Mouse (Mus musculus): ENCODE measurements around the gene Tmco3. TPM values are rescaled to one million over a fixed set of nuclear protein-coding genes. Genes with fewer than 3 reads are reported as not detected.

Tmco3 gene
- 9.0 and 10.8 TPM in 2 replicates for total RNA-seq (2014; rRNA removed; ENCODE audit: low replicate concordance)
- 16.7 and 18.3 TPM in 2 replicates for polyA plus RNA-seq (2015; fragmentation: Nextera tagmentation; extraction: Ambion mirVana)

- H3K4me1 ChIP-seq (ENCODE audit: control insufficient read depth, insufficient read depth) = peaks cover 9% of the 10 kb centered on the region
- WGBS = under 1% methylated on average over 78 of the region's 79 CpGs
These were observed at the start of gene Tmco3, which contains the start of gene Dcun1d2 for GRCm38 (mm10) chr8:13287692-13288623. Gene Tmco3, plus strand, starts transcription at chr8:13288190. Gene Dcun1d2, minus strand, starts transcription at chr8:13288131.

GRCm38 (mm10) chr8:13240055-13240454 is 47.9 kb upstream of the Tmco3 start:
- ATAC-seq (ENCODE audit: insufficient read depth, low read depth) (no peak), DNase-seq (ENCODE audit: low spot score) (no peak)
- no peaks in the 10 kb centered on the region for H3K9me3 ChIP-seq (replicated peaks; ENCODE audit: control insufficient read depth, low read length)
- H3K4me1 ChIP-seq (ENCODE audit: control insufficient read depth, insufficient read depth) = peaks cover 20% of the 10 kb centered on the region; the same call in 1 of the 2 replicates
- WGBS = 88% methylated on average over 9 of the region's 9 CpGs
- TF ChIP-seq CTCF (IDR thresholded peaks at IDR 0.05; ENCODE audit: low read depth) (no peak), EP300 (IDR thresholded peaks at IDR 0.05; ENCODE audit: low read depth) (no peak)
- H3K27ac ChIP-seq (ENCODE audit: low read depth) = peak overlapping the region; percentile 30; the same call in 1 of the 2 replicates
- H3K27me3 ChIP-seq (ENCODE audit: control insufficient read depth, insufficient read depth, low read length) = no peaks in the 10 kb centered on the region
- H3K9ac ChIP-seq (replicated peaks; ENCODE audit: low read depth, low read length) = no peak overlapping the region
- no peak overlapping the region for H3K4me3 ChIP-seq (ENCODE audit: low read depth, low read length)
- H3K4me2 ChIP-seq (ENCODE audit: low read depth, low read length) = no peak overlapping the region
- peaks cover 56% of the 10 kb centered on the region for H3K36me3 ChIP-seq (replicated peaks; ENCODE audit: control insufficient read depth, insufficient read depth, low read length)

More at GRCm38 (mm10) chr8:13287692-13288623, at the start of gene Tmco3, which contains the start of gene Dcun1d2:
- Histone ChIP-seq H3K9ac (replicated peaks; ENCODE audit: low read depth, low read length) (peak within 1 kb of the TSS; percentile 66), H3K27ac (ENCODE audit: low read depth) (peak within 1 kb of the TSS; percentile 94), H3K36me3 (replicated peaks; ENCODE audit: control insufficient read depth, insufficient read depth, low read length) (no peaks in the 10 kb centered on the region), H3K4me3 (ENCODE audit: low read depth, low read length) (peak within 1 kb of the TSS; percentile 68), H3K9me3 (replicated peaks; ENCODE audit: control insufficient read depth, low read length) (no peaks in the 10 kb centered on the region), H3K27me3 (ENCODE audit: control insufficient read depth, insufficient read depth, low read length) (no peaks in the 10 kb centered on the region), H3K4me2 (ENCODE audit: low read depth, low read length) (peak within 1 kb of the TSS; percentile 83)
- no peak for TF ChIP-seq EP300 (IDR thresholded peaks at IDR 0.05; ENCODE audit: low read depth)
- no peak for TF ChIP-seq CTCF (IDR thresholded peaks at IDR 0.05; ENCODE audit: low read depth)
- peak; percentile 95 for DNase-seq (ENCODE audit: low spot score)
- peak; percentile 89 for ATAC-seq (ENCODE audit: insufficient read depth, low read depth)

GRCm38 (mm10) chr8:13240691-13241090 is 47.3 kb upstream of the Tmco3 start:
- DNase-seq (ENCODE audit: low spot score) (peak; percentile 28), ATAC-seq (ENCODE audit: insufficient read depth, low read depth) (peak; percentile 70)
- Histone ChIP-seq H3K9ac (replicated peaks; ENCODE audit: low read depth, low read length) (no peak overlapping the region), H3K4me1 (ENCODE audit: control insufficient read depth, insufficient read depth) (peaks cover 20% of the 10 kb centered on the region; the same call in 1 of the 2 replicates), H3K27ac (ENCODE audit: low read depth) (peak overlapping the region; percentile 78), H3K4me2 (ENCODE audit: low read depth, low read length) (no peak overlapping the region), H3K9me3 (replicated peaks; ENCODE audit: control insufficient read depth, low read length) (no peaks in the 10 kb centered on the region), H3K36me3 (replicated peaks; ENCODE audit: control insufficient read depth, insufficient read depth, low read length) (peaks cover 57% of the 10 kb centered on the region), H3K27me3 (ENCODE audit: control insufficient read depth, insufficient read depth, low read length) (no peaks in the 10 kb centered on the region), H3K4me3 (ENCODE audit: low read depth, low read length) (no peak overlapping the region)
- TF ChIP-seq CTCF (IDR thresholded peaks at IDR 0.05; ENCODE audit: low read depth) = no peak
- TF ChIP-seq EP300 (IDR thresholded peaks at IDR 0.05; ENCODE audit: low read depth) = peak; percentile 30; the same call in 1 of the 2 replicates
- WGBS = 38% methylated on average over 7 of the region's 7 CpGs

DNA sequence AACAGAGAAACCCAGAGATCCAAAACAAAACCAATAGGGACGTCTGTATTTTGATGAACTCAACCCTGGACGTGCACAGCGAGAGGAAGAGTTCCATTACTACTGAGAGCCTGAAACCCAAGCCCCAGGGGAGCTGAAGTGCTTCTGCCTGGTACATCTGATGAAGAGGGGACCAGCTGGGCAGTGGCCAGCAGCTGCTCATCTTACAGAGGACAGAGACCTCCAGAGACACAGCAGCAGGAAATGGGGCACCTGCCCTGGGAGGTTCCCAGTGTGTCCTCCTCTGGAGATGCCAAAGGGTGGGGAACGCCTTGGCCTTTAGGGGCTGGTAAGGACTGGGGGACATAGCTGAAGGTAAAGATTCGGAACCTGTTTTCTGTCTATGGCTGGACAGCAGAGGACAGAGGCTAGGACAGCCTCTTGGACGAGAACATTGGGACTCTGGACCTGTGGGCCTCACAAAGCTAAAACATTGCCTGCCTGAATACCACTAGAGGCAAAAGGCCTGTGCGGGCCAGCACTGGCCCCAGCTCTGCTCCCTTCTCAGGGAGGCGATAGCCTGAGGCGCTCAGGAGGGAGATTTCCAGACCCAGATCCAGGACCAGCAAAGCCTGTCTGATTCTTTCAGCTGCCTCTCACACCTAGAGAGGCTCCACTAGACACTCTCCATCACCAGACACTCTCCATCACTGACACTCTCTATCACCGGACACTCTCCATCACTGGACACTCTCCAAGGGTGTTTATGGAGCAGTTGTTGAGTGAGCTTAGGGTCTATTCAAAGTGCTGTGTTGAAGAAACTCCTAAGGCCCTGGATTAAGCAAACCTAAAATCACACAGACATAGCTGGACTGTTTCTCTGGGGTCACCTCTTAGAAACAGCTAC is 44.8 kb upstream of the Tmco3 start:
- peak; percentile 60; the same call in 1 of the 2 replicates for TF ChIP-seq EP300 (IDR thresholded peaks at IDR 0.05; ENCODE audit: low read depth)
- no peak for TF ChIP-seq CTCF (IDR thresholded peaks at IDR 0.05; ENCODE audit: low read depth)
- WGBS = 48% methylated on average over 10 of the region's 10 CpGs
- no peak overlapping the region for H3K4me3 ChIP-seq (ENCODE audit: low read depth, low read length)
- H3K36me3 ChIP-seq (replicated peaks; ENCODE audit: control insufficient read depth, insufficient read depth, low read length) = peaks cover 74% of the 10 kb centered on the region
- H3K9ac ChIP-seq (replicated peaks; ENCODE audit: low read depth, low read length) = no peak overlapping the region
- peaks cover 20% of the 10 kb centered on the region; the same call in 1 of the 2 replicates for H3K4me1 ChIP-seq (ENCODE audit: control insufficient read depth, insufficient read depth)
- peak overlapping the region; percentile 68 for H3K27ac ChIP-seq (ENCODE audit: low read depth)
- H3K27me3 ChIP-seq (ENCODE audit: control insufficient read depth, insufficient read depth, low read length) = no peaks in the 10 kb centered on the region
- ATAC-seq (ENCODE audit: insufficient read depth, low read depth) (peak; percentile 51), DNase-seq (ENCODE audit: low spot score) (no peak)
- no peaks in the 10 kb centered on the region for H3K9me3 ChIP-seq (replicated peaks; ENCODE audit: control insufficient read depth, low read length)
- no peak overlapping the region for H3K4me2 ChIP-seq (ENCODE audit: low read depth, low read length)

All from heart, postnatal 0 days (tissue).